Mouse (Mus musculus) lung, embryonic 14.5 days (tissue): ENCODE measurements around the gene Npc2. TPM values are rescaled to one million over a fixed set of nuclear protein-coding genes. Genes with fewer than 3 reads are reported as not detected.
A peak's percentile ranks its signal among the peaks of the same experiment; 100 is the strongest.

Experiments
- ATAC-seq: fragments of 200-750 bp; cut with Nextera tagmentation; 2 replicates; pipeline ENCODE4 v1.8.0; 2017; ENCODE audit warnings: mild to moderate bottlenecking, moderate TSS enrichment, moderate library complexity; ENCODE audit not compliant: insufficient read depth
- DNase-seq: peaks from one replicate; pipeline ENCODE4 v3.0.0-alpha.2; 2015
- H3K27ac ChIP-seq: fragments of 300-500 bp; sonication (generic); 2 replicates; pipeline ENCODE4 v1.5.1; 2014; ENCODE audit warnings: low read depth, mild to moderate bottlenecking, moderate library complexity
- H3K27me3 ChIP-seq: fragments of 300-500 bp; sonication (generic); 2 replicates; pipeline ENCODE4 v1.6.1; 2014; ENCODE audit warnings: low read length, control low read depth; ENCODE audit not compliant: insufficient read depth
- H3K36me3 ChIP-seq: fragments of 300-500 bp; sonication (generic); 2 replicates; pipeline ENCODE4 v1.6.1; 2014; ENCODE audit warnings: control low read depth; ENCODE audit not compliant: insufficient read depth
- H3K4me1 ChIP-seq: fragments of 300-500 bp; sonication (generic); 2 replicates; pipeline ENCODE4 v1.6.1; 2014; ENCODE audit warnings: antibody characterized with exemption, control low read depth; ENCODE audit not compliant: insufficient read depth
- H3K4me2 ChIP-seq: fragments of 300-500 bp; sonication (generic); 2 replicates; pipeline ENCODE4 v1.6.1; 2014; ENCODE audit warnings: mild to moderate bottlenecking
- H3K4me3 ChIP-seq: fragments of 300-500 bp; sonication (generic); 2 replicates; pipeline ENCODE4 v1.5.1; 2014; ENCODE audit warnings: low read depth, low read length
- H3K9ac ChIP-seq: fragments of 300-500 bp; sonication (generic); 2 replicates; pipeline ENCODE4 v1.6.1; 2014
- H3K9me3 ChIP-seq: fragments of 300-500 bp; sonication (generic); 2 replicates; pipeline ENCODE4 v1.6.1; 2016; ENCODE audit warnings: low read depth, low read length, control low read depth
- CTCF ChIP-seq: IDR thresholded peaks from 2 replicates; pipeline ENCODE4 v1.5.1; 2016; ENCODE audit warnings: antibody characterized with exemption, low read depth
- WGBS: fragments of 180-500 bp; shearing (Covaris S2); extraction: QIAGEN DNeasy Blood & Tissue Kit; methylation state at CpG from one replicate; pipeline ENCODE4 v1.1.7; 2014; 5-methylcytosine and 5-hydroxymethylcytosine counted together
- polyA plus RNA-seq: library from polyadenylated mRNA; unstranded; fragments of >200 nt; fragmentation: Nextera tagmentation; extraction: Ambion mirVana; gene quantifications from 2 replicates; pipeline ENCODE4 v1.2.1, GENCODE M21; 2014

Npc2 gene
- 106 and 107 TPM in 2 replicates for polyA plus RNA-seq

DNA sequence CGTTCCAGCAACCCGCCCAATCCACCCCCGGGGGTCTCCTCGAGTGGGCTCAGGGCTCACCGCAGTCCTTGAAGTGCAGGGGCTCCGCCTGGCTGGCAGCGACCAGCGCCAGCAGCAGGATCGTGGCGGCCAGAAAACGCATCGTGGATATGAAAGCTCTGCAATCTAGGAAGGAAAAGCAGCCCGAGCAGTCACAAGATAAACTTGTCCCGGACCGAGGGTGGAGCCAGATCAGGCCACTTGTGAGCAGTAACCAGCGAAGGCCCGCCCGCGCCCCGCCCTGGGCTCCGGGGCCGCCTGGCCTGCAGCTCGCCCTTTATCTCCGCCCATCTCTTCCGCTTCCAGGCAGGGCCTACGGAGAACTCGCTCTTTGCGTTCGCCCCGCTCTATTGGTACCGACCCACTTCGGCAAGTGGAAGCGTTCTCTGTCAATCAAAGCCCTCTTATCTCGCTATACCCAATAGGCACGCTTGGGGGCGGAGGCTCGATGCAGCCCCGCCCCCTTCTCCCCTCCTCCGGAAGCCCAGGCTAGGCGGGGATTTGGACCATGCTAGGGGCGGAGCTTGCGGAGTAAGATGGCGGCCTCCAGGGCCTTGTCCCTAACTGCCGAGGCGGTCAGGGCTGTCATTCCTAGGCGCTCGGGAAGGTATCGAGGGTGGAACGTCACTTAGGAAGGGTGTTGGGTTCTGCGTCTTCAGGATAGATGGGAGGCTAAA, at the start of gene Npc2, which contains the start of gene Isca2:
Npc2 (minus strand) TSS at position 427 of the 716 bp plus-strand sequence.
Isca2 (plus strand) TSS at position 526 of the 716 bp plus-strand sequence.
- Histone ChIP-seq H3K36me3 (peaks cover 26% of the 10 kb centered on the region; the same call in 1 of the 2 replicates), H3K4me2 (peak within 1 kb of the TSS; percentile 77), H3K27me3 (no peaks in the 10 kb centered on the region), H3K4me1 (peaks cover 19% of the 10 kb centered on the region; the same call in 1 of the 2 replicates), H3K9me3 (no peaks in the 10 kb centered on the region), H3K27ac (peak within 1 kb of the TSS; percentile 97), H3K9ac (peak within 1 kb of the TSS; percentile 83), H3K4me3 (peak within 1 kb of the TSS; percentile 66)
- ATAC-seq = peak; percentile 99
- under 1% methylated on average over 50 of the region's 50 CpGs for WGBS
- peak; percentile 13; the same call in 1 of the 2 replicates for TF ChIP-seq CTCF
- peak; percentile 99 for DNase-seq

DNA sequence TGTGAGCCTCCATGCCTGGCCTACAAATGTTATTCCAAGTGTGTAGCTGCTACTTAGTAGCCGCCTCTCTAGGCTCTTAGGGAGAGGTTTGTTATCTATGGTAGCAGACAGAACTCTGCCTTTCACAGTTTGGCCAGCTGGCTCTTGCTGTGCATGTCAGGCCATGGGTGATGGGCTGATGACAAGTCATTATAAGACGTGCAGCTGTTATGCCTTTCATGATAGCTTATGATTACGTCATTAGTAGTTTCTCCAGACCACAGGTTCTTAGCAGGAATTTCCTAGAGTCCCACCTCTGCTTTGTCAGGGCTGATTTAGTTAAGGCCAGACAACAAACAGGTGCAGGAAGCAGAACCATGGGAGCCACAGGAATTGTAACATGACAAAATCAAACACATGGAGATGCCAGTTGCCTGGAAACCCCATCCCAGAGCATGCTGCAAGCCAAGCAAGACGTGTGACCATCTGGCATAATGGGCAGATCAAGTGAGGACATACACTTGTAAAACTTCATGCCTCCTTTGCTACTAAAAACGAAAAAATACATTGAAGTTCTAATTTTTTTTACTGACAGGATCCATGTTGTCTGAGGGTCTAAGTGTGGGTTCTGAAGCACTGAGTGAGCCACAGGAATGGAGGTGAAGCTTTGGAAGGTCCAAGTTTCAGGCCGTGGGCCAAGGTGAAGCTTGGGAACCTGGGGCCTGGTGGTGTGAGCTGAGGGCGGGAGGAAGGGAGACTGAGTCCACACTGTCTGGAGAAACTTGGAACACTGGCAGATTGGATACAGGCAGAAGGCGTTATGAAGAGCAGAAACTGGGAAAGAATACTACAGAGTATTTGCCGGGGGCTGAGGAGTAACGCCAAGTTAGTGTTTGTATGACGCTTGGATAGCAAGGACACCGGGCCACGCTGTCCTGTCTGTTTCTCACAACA, 46.5 kb upstream of the Npc2 start:
- H3K36me3 ChIP-seq = no peaks in the 10 kb centered on the region
- no peak overlapping the region for H3K4me2 ChIP-seq
- WGBS = 72% methylated on average over 13 of the region's 13 CpGs
- H3K4me3 ChIP-seq = no peak overlapping the region
- H3K9me3 ChIP-seq = no peaks in the 10 kb centered on the region
- DNase-seq (peak; percentile 40), ATAC-seq (no peak)
- H3K4me1 ChIP-seq = peaks cover 9% of the 10 kb centered on the region; the same call in 1 of the 2 replicates
- no peak overlapping the region for H3K9ac ChIP-seq
- 0 out of 2 replicates have a peak overlapping the region, but pooled peaks have one; percentile 36 for H3K27ac ChIP-seq
- TF ChIP-seq CTCF = no peak
- no peaks in the 10 kb centered on the region for H3K27me3 ChIP-seq

DNA sequence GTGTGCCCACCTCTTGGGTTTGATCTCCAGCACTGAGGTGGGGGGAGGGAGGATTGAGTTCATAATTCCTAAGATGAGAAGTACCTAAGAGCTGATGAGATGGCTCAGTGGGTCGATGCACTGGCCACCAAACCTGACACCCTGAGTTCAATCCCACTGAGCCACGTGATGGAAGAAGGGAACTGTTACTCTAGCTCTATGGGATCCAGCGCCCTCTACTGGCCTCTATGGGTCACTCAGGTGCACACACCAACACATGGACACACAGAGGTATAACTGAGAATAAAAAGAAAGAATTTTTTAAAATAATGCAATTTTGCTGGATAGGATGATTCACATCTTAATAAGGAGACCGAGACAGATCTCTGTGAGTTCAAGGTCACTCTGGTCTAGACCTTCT, 45.5 kb upstream of the Npc2 start:
- Histone ChIP-seq H3K36me3 (no peaks in the 10 kb centered on the region), H3K4me3 (no peak overlapping the region), H3K27me3 (no peaks in the 10 kb centered on the region), H3K27ac (0 out of 2 replicates have a peak overlapping the region, but pooled peaks have one; percentile 36), H3K9ac (no peak overlapping the region), H3K4me2 (no peak overlapping the region), H3K9me3 (no peaks in the 10 kb centered on the region), H3K4me1 (peaks cover 7% of the 10 kb centered on the region; the same call in 1 of the 2 replicates)
- DNase-seq (no peak), ATAC-seq (no peak)
- peak; percentile 37 for TF ChIP-seq CTCF
- 59% methylated on average over 4 of the region's 4 CpGs for WGBS

DNA sequence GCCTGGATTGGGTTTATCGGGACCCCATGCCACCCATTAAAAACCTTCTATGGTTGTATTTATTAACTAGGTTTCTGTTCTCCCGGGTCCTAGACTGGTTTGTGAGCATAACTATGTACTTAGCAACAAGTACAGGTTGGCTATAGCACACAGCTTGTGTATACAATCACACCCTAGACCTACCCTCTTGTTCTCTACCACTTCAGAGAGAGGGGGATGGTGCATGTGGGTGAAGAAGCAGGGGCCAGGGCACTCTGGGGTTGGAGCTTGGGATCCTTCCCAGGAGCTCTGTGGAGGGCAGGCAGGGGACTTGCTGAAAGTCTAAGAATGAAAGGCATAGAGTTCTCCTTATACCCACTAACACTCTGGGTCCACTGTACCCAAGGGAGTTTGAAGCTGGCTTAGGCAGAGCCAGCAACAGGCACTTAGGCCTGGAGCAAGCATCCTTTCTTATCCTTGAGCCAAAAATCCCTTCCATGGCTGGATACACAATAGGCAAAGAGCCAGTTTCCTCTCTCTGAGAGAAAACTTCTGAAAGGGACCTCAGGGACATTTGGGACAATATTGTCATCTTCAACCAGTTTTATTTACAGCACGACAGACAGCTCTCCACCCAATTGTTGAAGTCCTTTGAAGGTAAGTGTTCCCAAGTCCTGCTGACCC, 41.8 kb upstream of the Npc2 start:
- H3K4me3 ChIP-seq = no peak overlapping the region
- no peak for TF ChIP-seq CTCF
- H3K27ac ChIP-seq = peak overlapping the region; percentile 55
- H3K27me3 ChIP-seq = no peaks in the 10 kb centered on the region
- H3K4me1 ChIP-seq = peaks cover 7% of the 10 kb centered on the region; the same call in 1 of the 2 replicates
- no peak overlapping the region for H3K9ac ChIP-seq
- no peaks in the 10 kb centered on the region for H3K36me3 ChIP-seq
- ATAC-seq = peak; percentile 62; the same call in 1 of the 2 replicates
- no peak overlapping the region for H3K4me2 ChIP-seq
- DNase-seq = peak; percentile 34
- WGBS = 57% methylated on average over 3 of the region's 3 CpGs
- no peaks in the 10 kb centered on the region for H3K9me3 ChIP-seq

DNA sequence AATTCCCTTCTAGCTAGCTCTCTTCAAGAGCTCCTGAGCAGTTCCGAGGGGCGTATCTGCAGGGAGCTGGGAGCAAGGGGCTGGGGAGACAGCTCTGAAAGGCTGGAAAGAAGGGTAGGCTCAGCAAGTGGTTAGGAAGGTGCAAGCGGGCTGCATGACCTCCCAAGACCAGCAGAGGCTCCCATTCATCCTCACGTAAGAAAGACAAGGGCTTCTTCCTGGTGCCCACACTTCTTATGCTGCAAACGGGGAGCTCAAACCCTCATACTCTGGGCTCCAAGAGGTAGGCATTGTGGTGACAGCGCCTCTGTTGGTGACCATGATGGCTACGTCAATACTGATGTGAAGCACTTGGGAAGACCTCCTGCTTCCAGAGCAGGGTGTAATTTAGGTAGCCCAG, 40.8 kb upstream of the Npc2 start:
- Histone ChIP-seq H3K4me2 (no peak overlapping the region), H3K4me3 (no peak overlapping the region), H3K9me3 (no peaks in the 10 kb centered on the region), H3K4me1 (peaks cover 7% of the 10 kb centered on the region; the same call in 1 of the 2 replicates), H3K36me3 (no peaks in the 10 kb centered on the region), H3K9ac (no peak overlapping the region), H3K27ac (peak overlapping the region; percentile 55; the same call in 1 of the 2 replicates), H3K27me3 (no peaks in the 10 kb centered on the region)
- ATAC-seq (no peak), DNase-seq (peak; percentile 29)
- WGBS = 40% methylated on average over 7 of the region's 7 CpGs
- TF ChIP-seq CTCF = peak; percentile 54

DNA sequence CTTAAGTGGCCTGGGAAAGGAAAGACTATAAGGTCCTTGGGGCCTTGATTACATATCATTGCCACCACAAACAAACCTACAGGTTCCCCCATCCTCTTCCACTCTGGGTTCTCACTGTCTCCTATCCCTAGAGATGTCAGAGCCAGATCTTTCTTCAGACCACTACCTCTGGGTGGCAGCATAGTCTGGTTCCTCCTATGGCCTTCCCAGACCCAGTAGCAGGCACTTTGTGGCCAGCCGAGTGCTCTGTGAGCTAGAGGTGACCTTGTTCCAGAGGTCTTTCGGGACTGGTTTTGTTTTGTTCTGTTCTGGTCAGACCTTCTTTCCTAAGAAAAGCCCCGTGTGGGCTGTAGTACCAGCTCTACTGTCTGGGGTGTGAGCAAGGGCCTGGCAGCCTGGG, 39.1 kb upstream of the Npc2 start:
- Histone ChIP-seq H3K27ac (no peak overlapping the region), H3K9ac (no peak overlapping the region), H3K4me1 (peaks cover 7% of the 10 kb centered on the region; the same call in 1 of the 2 replicates), H3K27me3 (no peaks in the 10 kb centered on the region), H3K4me2 (no peak overlapping the region), H3K4me3 (no peak overlapping the region), H3K9me3 (no peaks in the 10 kb centered on the region), H3K36me3 (no peaks in the 10 kb centered on the region)
- 56% methylated on average over 3 of the region's 3 CpGs for WGBS
- peak; percentile 52 for DNase-seq
- TF ChIP-seq CTCF = peak; percentile 37; the same call in 1 of the 2 replicates
- no peak for ATAC-seq
